Mouse (Mus musculus) lung, embryonic 14.5 days (tissue): ENCODE data around the gene Pml. TPM values are rescaled to one million over a fixed set of nuclear protein-coding genes. Genes with fewer than 3 reads are reported as not detected.

Experiments used
- ATAC-seq: fragments of 200-750 bp; cut with Nextera tagmentation; 2 replicates; pipeline ENCODE4 v1.8.0; 2017; ENCODE audit warnings: mild to moderate bottlenecking, moderate TSS enrichment, moderate library complexity; ENCODE audit not compliant: insufficient read depth
- DNase-seq: peaks from one replicate; pipeline ENCODE4 v3.0.0-alpha.2; 2015
- H3K27ac ChIP-seq: fragments of 300-500 bp; sonication (generic); 2 replicates; pipeline ENCODE4 v1.5.1; 2014; ENCODE audit warnings: low read depth, mild to moderate bottlenecking, moderate library complexity
- H3K27me3 ChIP-seq: fragments of 300-500 bp; sonication (generic); 2 replicates; pipeline ENCODE4 v1.6.1; 2014; ENCODE audit warnings: low read length, control low read depth; ENCODE audit not compliant: insufficient read depth
- H3K36me3 ChIP-seq: fragments of 300-500 bp; sonication (generic); 2 replicates; pipeline ENCODE4 v1.6.1; 2014; ENCODE audit warnings: control low read depth; ENCODE audit not compliant: insufficient read depth
- H3K4me1 ChIP-seq: fragments of 300-500 bp; sonication (generic); 2 replicates; pipeline ENCODE4 v1.6.1; 2014; ENCODE audit warnings: antibody characterized with exemption, control low read depth; ENCODE audit not compliant: insufficient read depth
- H3K4me2 ChIP-seq: fragments of 300-500 bp; sonication (generic); 2 replicates; pipeline ENCODE4 v1.6.1; 2014; ENCODE audit warnings: mild to moderate bottlenecking
- H3K4me3 ChIP-seq: fragments of 300-500 bp; sonication (generic); 2 replicates; pipeline ENCODE4 v1.5.1; 2014; ENCODE audit warnings: low read depth, low read length
- H3K9ac ChIP-seq: fragments of 300-500 bp; sonication (generic); 2 replicates; pipeline ENCODE4 v1.6.1; 2014
- H3K9me3 ChIP-seq: fragments of 300-500 bp; sonication (generic); 2 replicates; pipeline ENCODE4 v1.6.1; 2016; ENCODE audit warnings: low read depth, low read length, control low read depth
- CTCF ChIP-seq: IDR thresholded peaks from 2 replicates; pipeline ENCODE4 v1.5.1; 2016; ENCODE audit warnings: antibody characterized with exemption, low read depth
- WGBS: fragments of 180-500 bp; shearing (Covaris S2); extraction: QIAGEN DNeasy Blood & Tissue Kit; methylation state at CpG from one replicate; pipeline ENCODE4 v1.1.7; 2014; 5-methylcytosine and 5-hydroxymethylcytosine counted together
- polyA plus RNA-seq: library from polyadenylated mRNA; unstranded; fragments of >200 nt; fragmentation: Nextera tagmentation; extraction: Ambion mirVana; gene quantifications from 2 replicates; pipeline ENCODE4 v1.2.1, GENCODE M21; 2014

Pml gene
- polyA plus RNA-seq, 1 experiment from 2014 or later: 23.2 TPM

DNA sequence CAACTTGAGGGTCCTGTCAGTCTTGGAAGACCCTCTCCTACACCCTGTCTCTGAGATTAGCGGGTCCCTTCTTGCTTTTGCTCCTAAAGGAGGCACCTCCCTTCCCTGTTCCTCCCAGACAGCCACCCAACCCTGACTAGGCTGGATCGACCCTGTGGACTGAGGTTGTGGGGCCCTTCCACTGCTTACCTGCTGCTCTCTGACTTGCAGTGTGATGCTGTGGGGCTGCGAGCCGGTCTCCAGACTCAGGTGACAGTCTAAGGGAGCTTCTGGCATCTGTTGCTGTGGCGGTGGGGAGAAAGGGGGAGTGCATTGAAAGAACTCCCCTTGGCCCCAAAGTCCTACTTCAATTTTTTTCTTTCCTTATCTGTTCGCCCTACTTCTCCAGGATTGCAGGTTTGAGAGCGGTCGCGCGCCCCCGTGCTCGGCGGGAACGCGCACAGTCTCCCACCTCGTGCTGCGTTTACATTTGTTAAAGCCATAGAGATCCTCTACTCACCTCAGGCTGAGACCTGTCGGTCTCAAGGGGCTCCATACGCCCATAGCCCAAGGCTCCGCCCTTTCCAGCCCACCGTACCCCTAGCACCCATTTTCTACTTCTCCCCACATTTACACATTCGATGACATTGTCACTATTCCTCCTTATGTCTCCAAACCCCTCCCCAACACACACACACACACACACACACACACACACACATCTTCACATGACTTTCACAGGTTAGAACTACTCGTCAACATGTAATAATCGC is 48.3 kb downstream of the Pml start:
- Histone ChIP-seq H3K27me3 (peaks cover 78% of the 10 kb centered on the region), H3K4me2 (peak overlapping the region; percentile 10; the same call in 1 of the 2 replicates), H3K36me3 (no peaks in the 10 kb centered on the region), H3K4me1 (peaks cover 11% of the 10 kb centered on the region), H3K4me3 (no peak overlapping the region), H3K27ac (no peak overlapping the region), H3K9ac (no peak overlapping the region), H3K9me3 (no peaks in the 10 kb centered on the region)
- no peak for ATAC-seq
- under 1% methylated on average over 24 of the region's 24 CpGs for WGBS
- DNase-seq: no peak
- TF ChIP-seq CTCF: no peak

DNA sequence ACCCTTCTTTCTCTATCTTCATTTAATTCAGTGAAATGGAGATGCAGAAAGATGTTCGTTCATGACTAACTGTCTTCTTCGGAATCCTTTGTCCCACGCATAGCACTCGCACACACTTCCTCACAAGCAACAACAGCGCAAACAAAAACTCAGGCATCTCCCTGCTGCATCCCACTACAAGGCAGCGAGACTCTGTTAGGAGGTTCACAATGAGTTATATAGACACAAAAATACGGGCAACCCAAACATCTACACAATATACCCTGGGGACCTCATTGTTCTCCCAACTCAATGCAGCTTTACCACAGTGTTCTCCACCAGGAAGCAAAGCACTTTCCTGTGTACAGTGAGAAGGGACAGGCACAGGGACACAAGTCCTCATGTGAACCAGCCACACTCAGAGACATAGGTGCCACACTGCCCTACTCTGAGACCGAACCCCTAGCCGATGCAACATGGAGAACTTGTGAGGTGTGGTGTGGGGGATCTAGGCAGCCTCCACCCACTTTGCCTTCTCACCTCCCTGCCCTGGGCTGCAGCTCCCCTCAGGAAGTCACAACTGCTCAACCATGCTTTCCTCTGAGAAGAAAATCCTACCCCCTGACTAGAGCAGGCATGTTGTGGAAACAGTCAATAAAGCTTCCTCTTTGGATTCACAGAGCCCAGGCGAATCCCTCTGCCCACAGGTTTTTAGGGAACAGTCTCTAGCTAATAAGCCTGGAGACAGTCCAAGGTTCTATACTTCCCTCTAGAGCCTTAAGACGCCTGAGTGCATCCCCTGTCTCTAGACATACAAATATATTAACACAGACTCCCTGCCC is 49.1 kb downstream of the Pml start:
- Histone ChIP-seq H3K4me3 (no peak overlapping the region), H3K36me3 (no peaks in the 10 kb centered on the region), H3K9me3 (no peaks in the 10 kb centered on the region), H3K27ac (no peak overlapping the region), H3K4me1 (peaks cover 11% of the 10 kb centered on the region), H3K4me2 (no peak overlapping the region), H3K27me3 (peaks cover 86% of the 10 kb centered on the region), H3K9ac (no peak overlapping the region)
- ATAC-seq (no peak), DNase-seq (no peak)
- TF ChIP-seq CTCF: no peak
- WGBS: 10% methylated on average over 11 of the region's 11 CpGs

DNA sequence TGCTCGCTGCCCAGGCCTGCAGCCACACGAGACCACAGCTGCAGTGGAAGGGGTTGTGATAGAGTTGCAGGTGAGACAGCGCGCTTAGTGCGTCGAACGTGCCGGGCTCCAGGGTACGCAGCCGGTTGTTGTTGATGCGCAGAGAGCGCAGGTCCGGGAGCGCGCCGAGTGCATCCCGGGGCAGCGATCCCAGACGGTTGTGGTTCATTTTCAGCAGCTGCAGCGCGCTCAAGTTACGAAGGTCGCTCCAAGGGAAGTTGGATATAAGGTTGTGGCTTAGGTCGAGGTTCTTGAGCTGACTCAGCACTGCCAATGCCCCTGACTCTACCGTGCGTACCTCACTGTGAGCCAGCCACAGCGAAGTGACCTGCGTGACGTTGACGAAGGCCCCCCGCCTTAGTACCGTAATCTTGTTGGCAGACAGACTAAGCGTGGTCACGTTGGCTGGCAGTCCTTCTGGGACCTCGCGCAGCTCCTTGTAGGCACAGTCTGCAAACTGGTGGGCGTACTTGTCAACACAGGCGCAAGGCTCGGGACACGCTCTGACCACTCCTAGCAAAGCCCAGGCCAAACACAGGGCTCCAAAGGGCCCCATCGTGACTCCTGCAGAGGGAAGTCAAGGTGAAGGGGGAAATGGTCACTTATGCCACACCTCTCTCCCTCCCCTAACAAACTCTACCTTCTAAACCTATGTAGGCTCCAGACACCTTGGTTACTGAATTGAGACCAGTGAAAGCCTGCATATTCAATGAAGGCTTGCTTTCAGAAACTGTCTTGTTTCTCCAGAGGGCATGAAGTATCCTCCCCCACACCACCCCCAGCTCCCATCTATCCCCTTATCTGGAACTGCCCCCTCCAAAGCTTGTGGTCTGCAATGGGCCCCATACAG is 50.0 kb downstream of the Pml start:
- H3K9ac ChIP-seq: no peak overlapping the region
- TF ChIP-seq CTCF: no peak
- 0 out of 2 replicates have a peak overlapping the region, but pooled peaks have one; percentile 8 for H3K4me3 ChIP-seq
- DNase-seq: no peak
- H3K4me1 ChIP-seq: peaks cover 11% of the 10 kb centered on the region
- no peak overlapping the region for H3K27ac ChIP-seq
- peaks cover 93% of the 10 kb centered on the region for H3K27me3 ChIP-seq
- H3K36me3 ChIP-seq: no peaks in the 10 kb centered on the region
- no peak for ATAC-seq
- peak overlapping the region; percentile 33; the same call in 1 of the 2 replicates for H3K4me2 ChIP-seq
- 2% methylated on average over 41 of the region's 41 CpGs for WGBS
- H3K9me3 ChIP-seq: no peaks in the 10 kb centered on the region

DNA sequence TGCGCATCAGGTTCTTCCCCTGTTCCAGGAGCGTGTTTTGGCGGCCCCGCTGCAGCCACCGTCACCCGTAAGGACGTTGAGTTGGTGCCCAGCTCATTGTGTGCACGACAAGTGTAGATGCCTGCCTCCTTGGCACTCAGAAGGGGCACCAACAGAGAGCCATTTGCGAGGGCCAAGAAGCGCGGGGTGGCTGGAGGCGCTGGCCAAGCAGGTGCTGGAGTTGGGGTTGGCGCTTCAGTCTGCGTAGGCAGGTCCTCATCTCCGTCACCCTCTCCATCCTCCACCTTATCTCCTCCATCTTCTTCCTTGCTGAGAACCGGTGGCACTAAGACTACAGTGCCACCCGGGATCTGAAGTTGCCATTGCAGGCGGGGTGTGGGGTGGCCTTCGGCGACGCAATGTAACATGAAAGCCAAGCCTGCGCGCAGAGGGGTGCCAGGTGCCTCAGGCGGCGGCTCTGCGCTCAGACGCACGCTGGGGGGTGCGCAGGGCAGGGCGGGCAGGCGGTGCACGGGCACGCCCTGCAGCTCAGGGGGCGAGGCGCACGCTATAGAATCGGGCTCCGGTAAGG is 50.7 kb downstream of the Pml start:
- H3K27ac ChIP-seq: no peak overlapping the region
- H3K4me3 ChIP-seq: 0 out of 2 replicates have a peak overlapping the region, but pooled peaks have one; percentile 8
- H3K9ac ChIP-seq: no peak overlapping the region
- H3K4me2 ChIP-seq: peak overlapping the region; percentile 33; the same call in 1 of the 2 replicates
- peaks cover 11% of the 10 kb centered on the region for H3K4me1 ChIP-seq
- H3K27me3 ChIP-seq: peaks cover 99% of the 10 kb centered on the region
- 2% methylated on average over 38 of the region's 38 CpGs for WGBS
- no peak for ATAC-seq
- H3K36me3 ChIP-seq: no peaks in the 10 kb centered on the region
- no peak for TF ChIP-seq CTCF
- no peaks in the 10 kb centered on the region for H3K9me3 ChIP-seq
- DNase-seq: no peak

DNA sequence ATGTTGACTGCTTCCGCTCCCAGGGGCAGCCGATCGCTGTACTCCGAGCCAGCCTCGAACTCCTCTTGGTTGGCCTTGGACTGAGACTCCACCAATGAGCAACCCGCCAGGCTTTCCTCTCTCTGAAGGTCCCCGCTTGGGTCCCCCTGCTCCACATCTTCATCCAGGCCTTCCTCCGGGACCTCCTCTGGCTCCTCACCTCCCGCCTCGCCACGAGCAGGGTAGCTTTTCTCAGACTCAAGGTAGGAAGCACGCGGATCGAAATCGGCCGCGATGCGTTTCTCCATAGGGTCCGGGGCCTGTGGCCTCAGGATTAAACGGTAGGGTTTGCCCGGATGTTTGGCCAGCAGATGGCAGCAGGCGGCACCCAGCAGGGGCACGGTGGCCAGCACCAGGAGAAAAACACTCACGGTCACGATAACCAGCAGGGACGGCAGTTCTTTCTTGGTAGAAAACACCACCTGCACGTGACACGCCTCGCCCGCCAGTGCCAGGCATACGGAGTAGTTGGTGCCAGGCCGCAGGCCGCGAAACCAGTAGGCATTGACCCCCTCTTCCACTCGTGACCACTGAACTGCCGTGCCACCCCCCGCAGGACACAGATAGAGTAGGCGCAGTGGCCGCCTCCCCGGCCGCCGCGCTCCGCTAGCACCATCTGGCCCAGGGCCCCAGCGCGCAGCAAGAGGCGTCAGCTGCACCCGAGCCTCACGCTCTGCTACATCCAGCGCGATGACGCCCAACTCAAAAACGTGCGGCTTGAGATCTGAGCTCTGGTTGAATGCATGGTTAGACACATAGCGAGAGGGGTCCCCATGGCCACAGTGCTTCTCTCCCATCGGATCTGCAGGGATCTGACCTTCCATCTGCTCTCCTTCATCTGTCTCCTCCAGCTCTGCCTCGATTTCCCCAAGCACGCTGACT is 51.5 kb downstream of the Pml start:
- Histone ChIP-seq H3K4me1 (peaks cover 11% of the 10 kb centered on the region), H3K9me3 (no peaks in the 10 kb centered on the region), H3K27ac (no peak overlapping the region), H3K9ac (no peak overlapping the region), H3K4me3 (peak overlapping the region; percentile 25), H3K36me3 (no peaks in the 10 kb centered on the region), H3K4me2 (peak overlapping the region; percentile 48), H3K27me3 (peaks cover 91% of the 10 kb centered on the region)
- TF ChIP-seq CTCF: peak; percentile 76
- 1% methylated on average over 58 of the region's 58 CpGs for WGBS
- ATAC-seq (peak; percentile 47; the same call in 1 of the 2 replicates), DNase-seq (peak; percentile 76)
